Mouse (Mus musculus): Measurements from ENCODE around the gene Ceacam15. TPM values are rescaled to one million over a fixed set of nuclear protein-coding genes. Genes with fewer than 3 reads are reported as not detected.

The Ceacam15 gene
- not detected for polyA plus RNA-seq (2014; fragmentation: Illumina TruSeq; extraction: RNeasy Lipid Tissue Mini Kit (QIAGEN cat#74804); ENCODE audit: insufficient read depth, low read depth, low replicate concordance)

DNA sequence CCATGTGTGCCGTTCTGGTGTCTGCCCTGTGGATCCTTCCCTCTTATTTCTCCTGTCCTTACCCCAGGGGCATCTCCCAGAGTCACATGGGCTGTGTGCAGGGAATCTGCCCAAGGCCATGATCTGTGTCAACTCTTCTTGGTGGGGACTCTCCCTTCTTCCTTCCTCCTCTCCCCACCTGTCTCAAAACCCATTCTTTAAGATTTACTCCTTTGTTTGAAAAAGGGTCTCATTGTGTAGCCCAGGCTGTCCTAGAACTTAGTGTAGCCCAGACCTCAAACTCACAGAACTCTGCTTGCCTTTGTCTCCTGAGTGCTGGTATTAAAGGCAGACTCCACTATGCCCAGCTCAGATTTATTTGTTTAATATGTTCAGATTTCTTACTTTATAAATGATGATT is at the start of gene Ceacam15:
TSS of gene Ceacam15 (minus strand) at position 101 of the 400 bp plus-strand sequence.

DNA sequence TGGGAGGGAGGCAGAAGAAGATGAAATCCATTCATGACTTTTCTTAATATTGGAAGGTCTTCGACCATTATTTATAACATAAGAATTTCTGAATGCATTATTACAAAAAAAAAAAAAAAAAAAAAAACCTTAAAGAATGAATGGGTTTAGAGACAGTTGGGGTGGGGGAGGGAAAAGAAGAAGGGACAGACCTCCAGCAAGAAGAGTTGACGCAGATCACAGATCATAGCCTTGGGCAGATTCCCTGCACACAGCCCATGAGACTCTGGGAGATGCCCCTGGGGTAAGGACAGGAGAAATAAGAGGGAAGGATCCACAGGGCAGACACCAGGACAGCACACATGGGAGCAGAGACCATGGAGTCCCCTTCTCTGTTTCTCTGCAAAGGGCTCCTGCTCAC is 46.1 kb upstream of the Ceacam15 start, which contains the start of gene Ceacam9:
TSS of gene Ceacam9 (plus strand) at position 301 of the 400 bp plus-strand sequence.

Other genes with a start within 250 kb of the Ceacam15 start
- 63.6 TPM for gene Tmem160, start 222.9 kb downstream of the Ceacam15 start, polyA plus RNA-seq (2014; fragmentation: Illumina TruSeq; extraction: RNeasy Lipid Tissue Mini Kit (QIAGEN cat#74804); ENCODE audit: insufficient read depth, low read depth, low replicate concordance)
- not detected for gene Npas1, start 198.0 kb downstream of the Ceacam15 start, polyA plus RNA-seq (2014; fragmentation: Illumina TruSeq; extraction: RNeasy Lipid Tissue Mini Kit (QIAGEN cat#74804); ENCODE audit: insufficient read depth, low read depth, low replicate concordance)
- 9.8 TPM for gene Arhgap35, start 60.7 kb downstream of the Ceacam15 start, polyA plus RNA-seq (2014; fragmentation: Illumina TruSeq; extraction: RNeasy Lipid Tissue Mini Kit (QIAGEN cat#74804); ENCODE audit: insufficient read depth, low read depth, low replicate concordance)
- not detected for gene Ceacam9, start 46.2 kb upstream of the Ceacam15 start, polyA plus RNA-seq (2014; fragmentation: Illumina TruSeq; extraction: RNeasy Lipid Tissue Mini Kit (QIAGEN cat#74804); ENCODE audit: insufficient read depth, low read depth, low replicate concordance)
- 163 TPM for gene Ap2s1, start 62.7 kb upstream of the Ceacam15 start, polyA plus RNA-seq (2014; fragmentation: Illumina TruSeq; extraction: RNeasy Lipid Tissue Mini Kit (QIAGEN cat#74804); ENCODE audit: insufficient read depth, low read depth, low replicate concordance)
- 68.9 TPM for gene Slc1a5, start 105.6 kb upstream of the Ceacam15 start, polyA plus RNA-seq (2014; fragmentation: Illumina TruSeq; extraction: RNeasy Lipid Tissue Mini Kit (QIAGEN cat#74804); ENCODE audit: insufficient read depth, low read depth, low replicate concordance)
- 33.9 TPM for gene Strn4, start 140.2 kb upstream of the Ceacam15 start, polyA plus RNA-seq (2014; fragmentation: Illumina TruSeq; extraction: RNeasy Lipid Tissue Mini Kit (QIAGEN cat#74804); ENCODE audit: insufficient read depth, low read depth, low replicate concordance)
- 11.8 TPM for gene Fkrp, start 141.0 kb upstream of the Ceacam15 start, polyA plus RNA-seq (2014; fragmentation: Illumina TruSeq; extraction: RNeasy Lipid Tissue Mini Kit (QIAGEN cat#74804); ENCODE audit: insufficient read depth, low read depth, low replicate concordance)
- gene Prkd2, start 167.2 kb upstream of the Ceacam15 start, polyA plus RNA-seq (2014; fragmentation: Illumina TruSeq; extraction: RNeasy Lipid Tissue Mini Kit (QIAGEN cat#74804); ENCODE audit: insufficient read depth, low read depth, low replicate concordance): 32.2 TPM
- gene Dact3, start 199.6 kb upstream of the Ceacam15 start, polyA plus RNA-seq (2014; fragmentation: Illumina TruSeq; extraction: RNeasy Lipid Tissue Mini Kit (QIAGEN cat#74804); ENCODE audit: insufficient read depth, low read depth, low replicate concordance): 7.2 TPM
- gene Gng8, start 216.1 kb upstream of the Ceacam15 start, polyA plus RNA-seq (2014; fragmentation: Illumina TruSeq; extraction: RNeasy Lipid Tissue Mini Kit (QIAGEN cat#74804); ENCODE audit: insufficient read depth, low read depth, low replicate concordance): 7.3 TPM
- 2.2 TPM for gene Ptgir, start 230.8 kb upstream of the Ceacam15 start, polyA plus RNA-seq (2014; fragmentation: Illumina TruSeq; extraction: RNeasy Lipid Tissue Mini Kit (QIAGEN cat#74804); ENCODE audit: insufficient read depth, low read depth, low replicate concordance)
- gene Calm3, start 248.4 kb upstream of the Ceacam15 start, polyA plus RNA-seq (2014; fragmentation: Illumina TruSeq; extraction: RNeasy Lipid Tissue Mini Kit (QIAGEN cat#74804); ENCODE audit: insufficient read depth, low read depth, low replicate concordance): 135 TPM

Measured in lung, adult 10 weeks (tissue).